Mouse (Mus musculus): ENCODE measurements around the gene Ncdn. TPM values are rescaled to one million over a fixed set of nuclear protein-coding genes. Genes with fewer than 3 reads are reported as not detected.

Gene Ncdn
- total RNA-seq (2021), result 10 to 100 TPM; 14.7 TPM

DNA sequence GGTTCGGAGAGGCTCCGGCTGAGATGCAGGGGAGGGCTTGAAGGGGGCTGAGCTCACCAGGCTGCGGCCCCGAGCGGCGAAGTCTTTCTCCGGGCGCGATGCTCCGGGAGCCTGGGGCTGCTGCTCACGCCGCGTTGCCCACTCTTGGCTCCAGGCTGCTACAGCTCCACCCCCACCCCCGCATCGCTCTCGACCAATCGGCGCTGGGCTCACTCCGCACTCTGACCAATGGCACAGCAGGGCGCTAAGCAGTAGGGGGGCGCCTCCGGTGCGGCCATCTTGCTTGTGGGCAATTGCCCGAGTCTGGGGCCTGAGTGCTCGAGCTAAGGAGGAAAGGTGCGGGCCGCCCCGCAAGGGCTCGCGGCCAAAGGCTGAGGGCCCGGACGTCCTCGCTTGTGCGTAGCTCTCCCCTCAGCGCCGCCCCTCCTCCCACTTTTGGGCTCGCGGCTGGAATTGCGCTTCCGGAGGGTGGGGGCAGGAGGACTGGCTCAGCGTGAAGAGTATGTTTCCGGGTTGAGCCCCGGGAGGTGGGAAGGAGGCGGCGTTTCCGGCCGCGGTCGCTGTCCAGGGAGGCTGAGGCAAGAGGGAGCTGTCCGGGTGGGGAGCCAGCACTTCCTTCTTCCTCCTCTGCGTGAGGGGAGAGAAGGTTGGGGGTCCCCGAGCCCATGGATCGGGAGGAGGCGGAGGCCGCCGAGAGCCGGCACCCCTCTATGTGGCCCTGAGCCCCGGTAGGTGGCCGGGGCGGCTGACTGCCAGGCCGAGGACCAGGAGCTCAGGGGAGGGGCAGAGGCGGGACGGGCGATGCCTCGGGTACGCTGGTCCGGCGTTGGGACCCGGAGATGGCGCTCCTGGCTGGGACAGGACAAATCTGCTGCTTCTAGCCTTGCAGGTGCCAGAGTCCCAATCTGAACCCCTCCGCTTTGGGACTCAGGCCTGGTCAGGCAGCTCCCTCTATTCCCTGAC lies at the start of gene Ncdn, which contains the start of gene AU040320:
Gene Ncdn, minus strand, starts transcription at position 171 of the 963 bp plus-strand sequence.
Gene AU040320, plus strand, starts transcription at position 277 of the 963 bp plus-strand sequence.
- DNase-seq (ENCODE audit: low spot score), result peak; percentile 95
- intact Hi-C loops (cut with DNase I), result loop anchor here (5.0 to 10.0 kb wide), 2 partner anchors 76 to 211 kb away; partner anchors contain the start of genes Psmb2 and Zmym4

GRCm38 (mm10) chr4:126802174-126802573 lies 48.9 kb upstream of the Ncdn start:
- intact Hi-C loops (cut with DNase I), result no loop called here
- DNase-seq (ENCODE audit: low spot score), result no peak

DNA sequence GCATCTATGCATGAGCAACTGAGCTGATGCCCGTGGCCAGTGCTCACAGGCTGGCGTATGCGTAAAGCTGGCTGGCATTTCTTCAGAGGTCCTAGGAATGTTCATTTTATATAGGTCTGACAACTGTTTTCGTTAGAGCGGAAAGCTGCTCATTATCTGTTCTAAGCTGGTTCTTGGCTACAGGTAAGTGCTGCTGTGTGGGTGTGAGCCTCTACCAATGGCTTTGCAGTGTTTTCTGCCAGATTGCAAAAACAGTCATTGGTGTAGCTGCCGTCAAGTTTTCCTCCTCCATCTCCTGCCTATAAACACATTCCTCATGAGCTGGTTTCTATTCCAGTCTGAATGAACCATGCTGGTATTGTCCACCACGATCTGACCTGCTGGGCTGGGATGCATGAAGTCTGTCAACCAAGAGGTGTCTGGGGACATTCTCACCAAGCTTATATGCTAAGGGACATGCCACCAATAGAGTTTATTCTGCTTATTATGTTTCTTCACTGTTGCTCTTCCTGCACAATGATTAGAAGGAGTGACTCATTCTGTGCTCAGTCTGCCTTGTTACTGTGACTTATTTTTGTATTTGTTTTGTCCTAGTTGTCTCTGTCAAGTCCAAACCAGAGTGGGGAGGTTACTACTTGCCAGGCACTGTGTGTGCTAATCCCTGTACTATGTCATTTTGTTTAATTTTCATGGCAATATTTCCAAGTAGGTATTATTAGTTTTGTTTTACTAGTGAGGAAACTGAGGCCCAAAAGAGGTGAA lies 39.3 kb upstream of the Ncdn start:
- no peak for DNase-seq (ENCODE audit: low spot score)
- intact Hi-C loops (cut with DNase I), result no loop called here

- intact Hi-C loops (cut with DNase I), result no loop called here
- DNase-seq (ENCODE audit: low spot score), result no peak
Observed at GRCm38 (mm10) chr4:126782996-126783395, 29.8 kb upstream of the Ncdn start.

DNA sequence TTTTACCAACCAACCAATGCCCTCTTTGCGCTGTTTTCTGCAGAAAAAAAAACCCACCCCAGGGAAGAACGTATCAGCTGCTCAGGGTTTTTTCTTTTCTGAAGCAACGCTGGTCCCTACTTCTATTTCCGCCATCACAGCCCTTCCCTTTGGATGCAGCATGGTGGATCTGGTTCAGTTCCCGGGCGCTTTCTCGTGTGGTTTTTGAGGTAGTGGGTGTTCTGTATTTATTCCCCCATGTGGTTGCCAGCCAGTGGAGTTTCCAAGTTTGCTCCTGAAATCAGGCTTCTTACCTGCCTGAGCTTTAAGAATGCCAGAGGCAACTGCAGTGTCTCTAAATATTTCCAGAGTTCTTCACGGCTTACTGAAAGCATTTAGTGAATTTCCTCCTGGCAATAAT lies 29.3 kb upstream of the Ncdn start:
- intact Hi-C loops (cut with DNase I), result no loop called here
- no peak for DNase-seq (ENCODE audit: low spot score)

GRCm38 (mm10) chr4:126781871-126782270 lies 28.6 kb upstream of the Ncdn start:
- intact Hi-C loops (cut with DNase I), result no loop called here
- DNase-seq (ENCODE audit: low spot score), result no peak

DNA sequence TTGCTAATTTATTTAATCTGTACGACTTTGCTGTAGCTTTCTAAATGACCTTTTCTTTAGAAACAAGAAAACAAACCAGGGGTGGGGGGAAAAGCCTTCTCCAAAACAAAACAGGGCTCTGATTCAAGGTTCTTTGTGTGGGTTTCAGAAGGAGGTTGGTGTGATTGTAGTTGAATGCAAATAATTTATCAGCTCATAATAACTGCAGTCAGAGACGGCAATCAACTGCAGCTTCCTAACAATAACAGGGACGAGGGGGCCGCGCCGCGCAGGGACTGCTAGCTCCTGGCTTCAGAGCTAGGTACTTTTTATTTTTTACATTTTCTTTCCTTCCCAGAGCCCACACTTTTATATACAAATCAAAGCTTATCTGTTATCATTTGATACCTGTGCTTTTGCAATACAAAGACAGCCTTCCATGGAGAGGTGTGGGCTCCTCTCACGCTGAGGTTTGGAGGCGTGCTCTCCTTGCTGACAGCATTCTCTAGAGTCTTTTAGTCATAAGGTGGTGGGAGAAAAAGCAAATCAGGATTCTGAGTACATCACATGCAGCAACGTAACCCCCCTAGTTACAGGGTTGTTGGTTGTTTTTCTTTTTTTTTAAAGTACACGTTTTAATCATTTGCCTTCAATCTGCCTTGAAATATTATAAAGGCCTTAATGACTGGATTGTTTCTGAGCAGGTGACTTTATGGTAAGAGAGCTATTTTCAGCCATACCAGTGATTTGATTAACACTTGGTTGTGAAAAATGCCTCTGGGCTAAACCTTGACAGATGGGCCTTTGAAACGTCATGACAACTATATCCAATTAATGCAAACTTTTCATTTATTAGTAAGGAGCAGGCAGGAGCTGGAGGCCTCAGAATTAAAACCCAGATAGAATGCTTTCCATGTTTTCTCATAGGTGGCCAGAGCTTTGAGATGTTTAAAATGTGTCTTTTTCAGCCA lies 26.9 kb upstream of the Ncdn start:
- intact Hi-C loops (cut with DNase I), result no loop called here

DNA sequence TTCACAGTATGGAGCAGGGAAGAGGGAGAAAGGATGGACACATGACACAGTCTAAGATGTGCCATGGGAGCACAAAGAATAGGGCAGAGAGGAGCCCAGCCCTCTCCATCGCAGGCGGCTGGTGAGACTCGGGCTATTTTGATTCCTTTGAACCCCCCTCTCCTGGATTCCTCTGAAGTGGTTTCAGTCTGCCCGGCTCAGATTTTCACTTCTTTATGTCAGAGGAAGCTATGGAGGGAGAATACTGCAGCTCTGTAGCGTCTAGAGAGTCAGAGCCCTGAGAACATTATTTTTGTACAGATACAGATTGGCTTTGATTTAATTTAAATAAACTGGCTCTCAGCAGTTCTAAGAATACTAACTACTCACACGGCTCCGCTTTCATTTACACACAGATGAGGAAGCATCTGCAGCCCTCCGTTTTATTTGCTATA lies 25.9 kb upstream of the Ncdn start:
- DNase-seq (ENCODE audit: low spot score), result no peak
- intact Hi-C loops (cut with DNase I), result no loop called here

More for the DNA sequence above, 26.9 kb upstream of the Ncdn start:
- DNase-seq (ENCODE audit: low spot score), result no peak

DNA sequence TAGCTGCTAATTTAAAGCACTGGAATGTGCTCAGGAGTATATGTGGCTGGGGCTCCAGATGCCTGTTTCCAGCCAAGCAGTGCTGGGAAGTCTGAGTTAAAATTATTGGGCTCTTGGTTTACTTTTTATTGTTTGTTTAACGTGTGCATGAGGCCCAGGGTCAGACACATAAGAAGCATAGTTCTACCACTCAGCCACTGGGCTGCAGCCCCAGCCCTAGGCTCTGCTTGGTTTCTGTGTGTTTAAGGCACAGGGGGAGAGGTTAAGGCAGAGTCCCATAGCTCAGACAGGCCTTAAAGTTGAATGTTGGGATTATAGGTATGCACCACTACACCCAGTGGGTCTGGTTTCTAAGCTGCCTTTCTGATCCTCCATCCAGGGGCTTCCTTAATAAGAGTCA lies 21.9 kb upstream of the Ncdn start:
- intact Hi-C loops (cut with DNase I), result no loop called here

GRCm38 (mm10) chr4:126773871-126774270 lies 20.6 kb upstream of the Ncdn start:
- intact Hi-C loops (cut with DNase I), result no loop called here
- no peak for DNase-seq (ENCODE audit: low spot score)

More for the DNA sequence above, 21.9 kb upstream of the Ncdn start:
- no peak for DNase-seq (ENCODE audit: low spot score)

- DNase-seq (ENCODE audit: low spot score), result no peak
- intact Hi-C loops (cut with DNase I), result no loop called here
Observed at GRCm38 (mm10) chr4:126770831-126771230, 17.6 kb upstream of the Ncdn start.

- DNase-seq (ENCODE audit: low spot score), result no peak
Observed at GRCm38 (mm10) chr4:126769800-126770563, 16.7 kb upstream of the Ncdn start.

GRCm38 (mm10) chr4:126763483-126763882 lies 10.2 kb upstream of the Ncdn start:
- intact Hi-C loops (cut with DNase I), result no loop called here
- no peak for DNase-seq (ENCODE audit: low spot score)

More at GRCm38 (mm10) chr4:126769800-126770563, 16.7 kb upstream of the Ncdn start:
- intact Hi-C loops (cut with DNase I), result no loop called here

GRCm38 (mm10) chr4:126762586-126763359 lies 9.5 kb upstream of the Ncdn start:
- intact Hi-C loops (cut with DNase I), result no loop called here
- no peak for DNase-seq (ENCODE audit: low spot score)

GRCm38 (mm10) chr4:126759435-126759834 lies 6.2 kb upstream of the Ncdn start:
- no peak for DNase-seq (ENCODE audit: low spot score)
- intact Hi-C loops (cut with DNase I), result loop anchor here (10.0 kb wide), 1 partner anchor 205 kb away; the partner anchor contains the start of gene Zmym4

- intact Hi-C loops (cut with DNase I), result loop anchor here (10.0 kb wide), 1 partner anchor 207 kb away; the partner anchor contains the start of gene Zmym4
- DNase-seq (ENCODE audit: low spot score), result no peak
Observed at GRCm38 (mm10) chr4:126758299-126758698, 5.1 kb upstream of the Ncdn start.

DNA sequence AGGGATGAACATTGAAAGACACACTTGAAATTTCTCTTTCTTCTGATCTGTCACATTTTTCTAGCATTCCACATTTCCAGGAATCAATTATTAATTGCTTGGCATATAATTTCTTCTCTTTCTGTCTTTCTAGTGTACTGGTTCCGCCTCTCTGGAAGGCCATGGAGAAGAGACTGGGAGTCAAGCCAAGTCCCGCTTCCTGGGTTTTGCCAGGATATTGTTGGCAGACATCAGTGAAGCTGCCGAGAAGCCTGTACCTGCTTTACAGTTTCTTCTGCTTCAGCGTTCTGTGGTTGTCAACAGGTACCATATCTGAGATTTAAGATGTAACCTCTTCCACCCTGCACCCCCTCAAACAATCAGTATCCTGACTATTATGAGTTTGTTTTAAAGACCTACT lies 3.5 kb upstream of the Ncdn start:
- DNase-seq (ENCODE audit: low spot score), result no peak
- intact Hi-C loops (cut with DNase I), result loop anchor here (10.0 kb wide), 1 partner anchor 208 kb away; the partner anchor contains the start of gene Zmym4

Measured in heart, postnatal 25 days (tissue).